Mouse (Mus musculus) small intestine, adult 2 months (tissue): ENCODE results near the gene Atp6v1e1. TPM values are rescaled to one million over a fixed set of nuclear protein-coding genes. Genes with fewer than 3 reads are reported as not detected.

ENCODE experiments used
- H3K27ac ChIP-seq: fragments of 200-500 bp; 2 replicates; pipeline ENCODE4 v1.5.1; 2012; ENCODE audit warnings: low read depth, low read length, control low read depth, inconsistent platforms; ENCODE audit not compliant: insufficient read depth
- H3K27me3 ChIP-seq: fragments of 200-500 bp; 2 replicates; pipeline ENCODE4 v1.6.1; 2012; ENCODE audit warnings: mild to moderate bottlenecking, moderate library complexity, low read length, inconsistent platforms; ENCODE audit not compliant: control insufficient read depth, insufficient read depth
- H3K36me3 ChIP-seq: fragments of 200-500 bp; 2 replicates; pipeline ENCODE4 v1.6.1; 2012; ENCODE audit warnings: mild to moderate bottlenecking, low read length, control low read depth, inconsistent platforms; ENCODE audit not compliant: control insufficient read depth, insufficient read depth
- H3K4me1 ChIP-seq: fragments of 200-500 bp; 2 replicates; pipeline ENCODE4 v1.6.1; 2012; ENCODE audit warnings: low read length, inconsistent platforms, mixed read lengths; ENCODE audit not compliant: control insufficient read depth, insufficient read depth, insufficient read length
- H3K4me3 ChIP-seq: fragments of 200-500 bp; 2 replicates; pipeline ENCODE4 v1.5.1; 2012; ENCODE audit warnings: low read depth, mild to moderate bottlenecking, control low read depth, inconsistent platforms, low read length, moderate library complexity
- CTCF ChIP-seq: fragments of 200-500 bp; IDR thresholded peaks from 2 replicates; pipeline ENCODE4 v1.5.1; 2012; ENCODE audit warnings: low read depth, mild to moderate bottlenecking, control low read depth, inconsistent platforms, low read length, moderate library complexity, mixed read lengths; ENCODE audit not compliant: insufficient replicate concordance, insufficient read length; ENCODE audit errors: extremely low read depth
- POLR2A ChIP-seq: fragments of 200-500 bp; IDR thresholded peaks from 2 replicates; pipeline ENCODE4 v1.6.1; 2012; ENCODE audit warnings: low read depth, mild to moderate bottlenecking, control low read depth, inconsistent platforms, low read length, moderate library complexity
- WGBS: fragments of 180-500 bp; shearing (Covaris S2); methylation state at CpG from one replicate; pipeline ENCODE4 v1.1.7; 2018; 5-methylcytosine and 5-hydroxymethylcytosine counted together
- polyA plus RNA-seq: library from polyadenylated mRNA; depleted of rRNA; stranded (reverse); fragments of >200 nt; gene quantifications from 2 replicates; pipeline ENCODE4 v1.2.3, GENCODE M21; 2012; rRNA removed

Atp6v1e1 gene
- polyA plus RNA-seq, 1 experiment, result 153 TPM

DNA sequence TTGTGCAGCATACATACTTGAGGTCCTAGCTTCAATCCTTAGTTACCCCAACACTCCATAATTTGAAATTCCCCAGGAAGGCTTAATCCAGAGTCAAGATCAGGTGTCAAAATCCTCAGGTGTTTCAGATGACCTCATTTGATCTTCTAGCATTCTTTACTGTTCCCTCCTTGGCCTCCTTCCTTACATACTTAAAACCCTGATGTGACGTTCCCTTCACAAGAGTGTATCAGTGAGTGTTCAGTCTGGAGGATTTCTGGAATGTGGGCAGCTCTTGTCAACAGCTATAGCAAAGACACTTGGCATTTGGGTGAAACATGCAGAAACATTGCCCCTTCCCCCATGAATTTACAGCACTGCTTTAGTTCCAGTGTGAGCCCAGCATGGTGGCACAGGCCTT is 52.6 kb downstream of the Atp6v1e1 start:
- Histone ChIP-seq H3K27me3 (no peaks in the 10 kb centered on the region), H3K36me3 (no peaks in the 10 kb centered on the region), H3K4me3 (no peak overlapping the region), H3K27ac (no peak overlapping the region), H3K4me1 (no peaks in the 10 kb centered on the region)
- TF ChIP-seq CTCF (no peak), POLR2A (no peak)
- WGBS, result 94% methylated on average over 1 of the region's 1 CpGs

- WGBS, result 76% methylated on average over 2 of the region's 2 CpGs
- no peak for TF ChIP-seq POLR2A
- no peak for TF ChIP-seq CTCF
- H3K36me3 ChIP-seq, result no peaks in the 10 kb centered on the region
- H3K27ac ChIP-seq, result no peak overlapping the region
- H3K4me1 ChIP-seq, result no peaks in the 10 kb centered on the region
- no peak overlapping the region for H3K4me3 ChIP-seq
- H3K27me3 ChIP-seq, result no peaks in the 10 kb centered on the region
These were observed 61.4 kb downstream of the Atp6v1e1 start for GRCm38 (mm10) chr6:120761151-120761550.

- Histone ChIP-seq H3K4me3 (no peak overlapping the region), H3K27me3 (no peaks in the 10 kb centered on the region), H3K4me1 (no peaks in the 10 kb centered on the region), H3K27ac (no peak overlapping the region), H3K36me3 (no peaks in the 10 kb centered on the region)
- no peak for TF ChIP-seq POLR2A
- 92% methylated on average over 2 of the region's 2 CpGs for WGBS
These were observed 76.2 kb downstream of the Atp6v1e1 start for GRCm38 (mm10) chr6:120746416-120746815.

Other genes starting within 250 kb of the Atp6v1e1 start
- 0.43 and 0.46 TPM in 2 replicates for gene Cecr2, start 156.4 kb downstream of the Atp6v1e1 start, polyA plus RNA-seq
- 0.08 TPM in 1 of 2 replicates, not detected in the other for gene Slc25a18, start 49.2 kb downstream of the Atp6v1e1 start, polyA plus RNA-seq
- gene Bcl2l13, start 13.4 kb upstream of the Atp6v1e1 start, polyA plus RNA-seq, result 5.5 and 9.3 TPM in 2 replicates
- 2.1 and 10.7 TPM in 2 replicates for gene Bid, start 94.1 kb upstream of the Atp6v1e1 start, polyA plus RNA-seq